Mouse (Mus musculus) cortical plate, adult 2 months (tissue): ENCODE results near the gene Entpd3. TPM values are rescaled to one million over a fixed set of nuclear protein-coding genes. Genes with fewer than 3 reads are reported as not detected.

Experiments
- H3K27ac ChIP-seq: fragments of 200-500 bp; 2 replicates; pipeline ENCODE4 v1.5.1; 2012; ENCODE audit warnings: low read length, control low read depth, inconsistent platforms; ENCODE audit not compliant: insufficient read depth
- H3K4me1 ChIP-seq: fragments of 200-500 bp; 2 replicates; pipeline ENCODE4 v1.6.1; 2011; ENCODE audit warnings: low read length; ENCODE audit not compliant: control insufficient read depth, insufficient read depth
- H3K4me3 ChIP-seq: fragments of 200-500 bp; 2 replicates; pipeline ENCODE4 v1.5.1; 2011; ENCODE audit warnings: mild to moderate bottlenecking, low read length, control low read depth; ENCODE audit not compliant: insufficient read depth
- CTCF ChIP-seq: fragments of 200-500 bp; IDR thresholded peaks from 2 replicates; pipeline ENCODE4 v1.5.1; 2011; ENCODE audit warnings: mild to moderate bottlenecking, control low read depth, low read length; ENCODE audit not compliant: insufficient read depth; ENCODE audit errors: extremely low read depth
- POLR2A ChIP-seq: fragments of 200-500 bp; IDR thresholded peaks from 2 replicates; pipeline ENCODE4 v1.6.1; 2011; ENCODE audit warnings: mild to moderate bottlenecking, low read length, control low read depth; ENCODE audit not compliant: insufficient read depth; ENCODE audit errors: extremely low read depth
- polyA plus RNA-seq: library from polyadenylated mRNA; depleted of rRNA; stranded (reverse); fragments of >200 nt; gene quantifications from 2 replicates; pipeline ENCODE4 v1.2.3, GENCODE M21; 2012

Gene Entpd3
- polyA plus RNA-seq, 1 experiment: 8.0 TPM

- TF ChIP-seq POLR2A (no peak), CTCF (no peak)
- no peak overlapping the region for H3K27ac ChIP-seq
Observed at GRCm38 (mm10) chr9:120504423-120504822, 35.2 kb upstream of the Entpd3 start.

GRCm38 (mm10) chr9:120511781-120512180, 27.8 kb upstream of the Entpd3 start:
- no peaks in the 10 kb centered on the region for H3K4me1 ChIP-seq
- no peak overlapping the region for H3K4me3 ChIP-seq
- TF ChIP-seq POLR2A (no peak), CTCF (peak; percentile 39; the same call in 1 of the 2 replicates)

More at GRCm38 (mm10) chr9:120504423-120504822, 35.2 kb upstream of the Entpd3 start:
- H3K4me1 ChIP-seq: peaks cover 2% of the 10 kb centered on the region; the same call in 1 of the 2 replicates
- no peak overlapping the region for H3K4me3 ChIP-seq

GRCm38 (mm10) chr9:120516720-120517119, 22.9 kb upstream of the Entpd3 start:
- no peak for TF ChIP-seq POLR2A
- TF ChIP-seq CTCF: no peak
- Histone ChIP-seq H3K4me1 (no peaks in the 10 kb centered on the region), H3K4me3 (no peak overlapping the region), H3K27ac (no peak overlapping the region)

More at GRCm38 (mm10) chr9:120511781-120512180, 27.8 kb upstream of the Entpd3 start:
- no peak overlapping the region for H3K27ac ChIP-seq

GRCm38 (mm10) chr9:120518946-120519345, 20.7 kb upstream of the Entpd3 start:
- TF ChIP-seq CTCF (no peak), POLR2A (no peak)
- H3K4me3 ChIP-seq: no peak overlapping the region
- no peak overlapping the region for H3K27ac ChIP-seq
- no peaks in the 10 kb centered on the region for H3K4me1 ChIP-seq

- H3K4me3 ChIP-seq: no peak overlapping the region
- TF ChIP-seq POLR2A: 0 out of 2 replicates have a peak, but pooled peaks have one; percentile 14
- TF ChIP-seq CTCF: no peak
- H3K27ac ChIP-seq: no peak overlapping the region
- H3K4me1 ChIP-seq: no peaks in the 10 kb centered on the region
Observed at GRCm38 (mm10) chr9:120519469-120520125, 20.0 kb upstream of the Entpd3 start.

- Histone ChIP-seq H3K4me3 (no peak overlapping the region), H3K27ac (no peak overlapping the region), H3K4me1 (no peaks in the 10 kb centered on the region)
- TF ChIP-seq POLR2A (no peak), CTCF (no peak)
Observed at GRCm38 (mm10) chr9:120521161-120521560, 18.5 kb upstream of the Entpd3 start.

GRCm38 (mm10) chr9:120527270-120527669, 12.3 kb upstream of the Entpd3 start:
- H3K4me3 ChIP-seq: no peak overlapping the region
- no peak for TF ChIP-seq CTCF
- no peak overlapping the region for H3K27ac ChIP-seq
- no peaks in the 10 kb centered on the region for H3K4me1 ChIP-seq

- H3K27ac ChIP-seq: no peak overlapping the region
- TF ChIP-seq POLR2A (no peak), CTCF (no peak)
- no peaks in the 10 kb centered on the region for H3K4me1 ChIP-seq
- H3K4me3 ChIP-seq: no peak overlapping the region
Observed at GRCm38 (mm10) chr9:120527919-120528318, 11.7 kb upstream of the Entpd3 start.

GRCm38 (mm10) chr9:120528815-120529510, 10.7 kb upstream of the Entpd3 start:
- H3K4me3 ChIP-seq: no peak overlapping the region
- no peak for TF ChIP-seq POLR2A
- TF ChIP-seq CTCF: no peak
- H3K4me1 ChIP-seq: no peaks in the 10 kb centered on the region
- no peak overlapping the region for H3K27ac ChIP-seq

- H3K27ac ChIP-seq: no peak overlapping the region
- no peak for TF ChIP-seq POLR2A
- no peak for TF ChIP-seq CTCF
- no peaks in the 10 kb centered on the region for H3K4me1 ChIP-seq
- H3K4me3 ChIP-seq: no peak overlapping the region
Observed at GRCm38 (mm10) chr9:120530471-120530870, 9.1 kb upstream of the Entpd3 start.

- H3K4me1 ChIP-seq: no peaks in the 10 kb centered on the region
- no peak overlapping the region for H3K27ac ChIP-seq
- no peak for TF ChIP-seq POLR2A
- no peak for TF ChIP-seq CTCF
- no peak overlapping the region for H3K4me3 ChIP-seq
Observed at GRCm38 (mm10) chr9:120532062-120532461, 7.6 kb upstream of the Entpd3 start.
